Comparison of ENCODE assay signal across 9 mouse cellular contexts in genomic region chr2:130166311-130167214, GRCm38 (mm10). TPM values are rescaled to one million over a fixed set of nuclear protein-coding genes. Genes with fewer than 3 reads are reported as not detected.
DNase-seq lines count a peak whose midpoint lies in the region; ATAC-seq lines count a peak whose summit lies in the region.
"Had no signal": no experiment of that assay in that cellular context is flagged by ENCODE, and none has a peak within 500 bp of the region (broad histone marks: within the 10 kb centered on the region; RNA-seq: fewer than 3 reads in every experiment).

No protein-coding gene starts in this region.

- peak; percentile 87 for ATAC-seq in frontal cortex, adult (ENCODE audit: low TSS enrichment)
- ATAC-seq in monocyte, adult 5-6 weeks (replicated peaks; ENCODE audit: insufficient number of reproducible peaks, low FRiP score, low TSS enrichment, poor library complexity, severe bottlenecking), result no peak

- peak; percentile 14 for DNase-seq in kidney, adult 11 months
- no peak for DNase-seq in kidney, adult 8-10 months
- DNase-seq in cerebellum, adult 11 months, result peak; percentile 25
- DNase-seq in kidney, postnatal 14 days, result peak; percentile 42
- DNase-seq in lung, postnatal 25 days (ENCODE audit: low spot score), result peak; percentile 10
- DNase-seq in telencephalon, adult 2 months (ENCODE audit: low read depth, low spot score), result peak; percentile 62
- DNase-seq: liver, embryonic 13.5 days had no signal

RNA-seq across cellular contexts. Expression of gene Snrpb, which starts 12.6 kb away (rescaled TPM):
- 172 to 203 TPM (median 176 TPM) in 3 replicates for total RNA-seq in monocyte, adult 5-6 weeks (2017)

RNA-seq across cellular contexts. Expression of gene Tmc2, which starts 28.4 kb away (rescaled TPM):
- total RNA-seq in monocyte, adult 5-6 weeks (2017), result not detected in 3 replicates

RNA-seq across cellular contexts. Expression of gene Tgm6, which starts 54.3 kb away (rescaled TPM):
- not detected in 3 replicates for total RNA-seq in monocyte, adult 5-6 weeks (2017)

Comparison
In these comparisons a context has a peak if more than half of its experiments do, and no peak if none do; other contexts are left out.
1. DNase-seq: peak in kidney, adult 11 months (single experiment), cerebellum, adult 11 months (single experiment), kidney, postnatal 14 days (single experiment), lung, postnatal 25 days (single experiment) and telencephalon, adult 2 months (single experiment); none in kidney, adult 8-10 months (0 of 2).